Mouse (Mus musculus): ENCODE results near the gene Kctd2.
"Not testable (repeated sequence)": the region's sequence is repeated elsewhere in the genome, so short reads cannot be mapped to it uniquely, and the experiment has no call there.

Kctd2 gene

DNA sequence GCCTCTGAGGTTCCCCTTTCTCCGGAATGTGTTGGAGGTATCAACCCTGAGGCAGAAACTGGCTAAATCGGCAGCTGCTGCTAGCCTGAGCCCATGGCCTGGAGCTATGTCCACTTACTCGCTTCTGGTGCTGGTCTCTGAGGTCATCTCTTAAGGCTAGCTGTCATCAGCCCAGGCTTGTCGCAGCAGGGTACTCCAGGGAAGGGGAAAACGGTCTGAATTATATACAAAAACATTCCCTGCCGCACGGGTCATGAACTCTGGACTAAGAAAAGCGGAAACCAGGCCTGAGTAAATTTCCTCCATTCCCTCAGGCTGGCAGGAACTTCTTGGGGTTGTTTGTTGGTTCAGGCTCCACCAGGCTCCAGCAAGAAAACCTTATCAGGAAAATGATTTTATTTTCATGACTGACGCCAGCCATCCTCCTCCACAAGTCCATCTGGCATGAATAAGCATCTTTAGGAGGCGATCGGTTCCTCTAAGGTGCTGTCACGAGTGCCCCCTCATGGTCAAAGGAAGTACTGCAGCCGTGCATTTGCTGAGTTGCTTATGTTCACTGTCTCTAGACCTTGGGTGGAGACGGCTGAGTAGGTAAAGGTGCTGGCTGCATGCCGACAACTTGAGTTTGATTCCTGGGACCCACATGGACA lies 53.8 kb downstream of the Kctd2 start:
- peak; percentile 92 for DNase-seq (ENCODE audit: extremely low spot score)

- DNase-seq (ENCODE audit: extremely low spot score), result peak; percentile 95
These were observed 55.3 kb downstream of the Kctd2 start, which contains the start of gene Armc7 for GRCm38 (mm10) chr11:115475025-115475757. TSS of gene Armc7 (plus strand) at chr11:115475667.

GRCm38 (mm10) chr11:115475758-115476237 lies 55.9 kb downstream of the Kctd2 start:
- no peak for DNase-seq (ENCODE audit: extremely low spot score)

DNA sequence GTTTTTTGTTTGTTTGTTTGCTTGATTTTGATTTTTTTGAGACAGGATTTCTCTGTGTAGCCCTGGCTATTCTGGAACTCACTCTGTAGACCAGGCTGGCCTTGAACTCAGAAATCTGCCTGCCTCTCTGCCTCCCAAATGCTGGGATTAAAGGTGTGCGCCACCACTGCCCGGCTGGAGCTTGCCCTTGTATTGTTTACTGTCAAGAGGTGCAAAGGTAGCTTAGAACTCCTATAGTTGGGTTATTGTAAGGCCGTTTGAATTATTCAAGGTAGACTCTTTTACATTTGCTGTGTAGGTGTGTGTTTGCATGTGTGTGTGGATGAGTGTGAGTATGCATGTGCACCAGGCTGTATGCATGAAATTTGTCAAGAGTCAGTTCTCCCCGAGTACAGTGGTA lies 56.7 kb downstream of the Kctd2 start:
- DNase-seq (ENCODE audit: extremely low spot score), result not testable (repeated sequence)

- not testable (repeated sequence) for DNase-seq (ENCODE audit: extremely low spot score)
These were observed 57.5 kb downstream of the Kctd2 start for GRCm38 (mm10) chr11:115477388-115477787.

GRCm38 (mm10) chr11:115478296-115478938 lies 58.5 kb downstream of the Kctd2 start:
- no peak for DNase-seq (ENCODE audit: extremely low spot score)

Data from embryo, embryonic 9.5 days (tissue).